Mouse (Mus musculus) brown adipose tissue, adult 24 weeks (tissue): Measurements from ENCODE around the gene Abat. TPM values are rescaled to one million over a fixed set of nuclear protein-coding genes. Genes with fewer than 3 reads are reported as not detected.

ENCODE experiments used
- H3K27ac ChIP-seq: fragments of 200-500 bp; replicated peaks from 2 replicates; pipeline ENCODE4 v1.5.1; 2012; ENCODE audit warnings: low read depth, mild to moderate bottlenecking, low read length
- H3K4me1 ChIP-seq: fragments of 200-500 bp; 2 replicates; pipeline ENCODE4 v1.6.1; 2012; ENCODE audit warnings: low read length, mixed read lengths; ENCODE audit not compliant: control insufficient read depth, insufficient read depth, insufficient read length
- H3K4me3 ChIP-seq: fragments of 200-500 bp; 2 replicates; pipeline ENCODE4 v1.5.1; 2012; ENCODE audit warnings: low read depth, mild to moderate bottlenecking, low read length, moderate library complexity; ENCODE audit not compliant: insufficient read depth
- polyA plus RNA-seq: library from polyadenylated mRNA; stranded (reverse); fragments of >200 nt; gene quantifications from 2 replicates; pipeline ENCODE4 v1.2.4, GENCODE M21; 2012; ENCODE audit not compliant: missing spikeins, insufficient read depth, insufficient read length

The Abat gene
- polyA plus RNA-seq, 1 experiment = 1.7 TPM

GRCm38 (mm10) chr16:8656256-8656655 lies 143.0 kb downstream of the Abat start:
- no peak overlapping the region for H3K4me3 ChIP-seq
- no peak overlapping the region for H3K27ac ChIP-seq
- peaks cover 9% of the 10 kb centered on the region for H3K4me1 ChIP-seq

- peaks cover 19% of the 10 kb centered on the region for H3K4me1 ChIP-seq
Measured at GRCm38 (mm10) chr16:8658349-8658748, 145.1 kb downstream of the Abat start.

GRCm38 (mm10) chr16:8658764-8659163 lies 145.5 kb downstream of the Abat start:
- Histone ChIP-seq H3K27ac (peak overlapping the region; percentile 95), H3K4me1 (peaks cover 23% of the 10 kb centered on the region), H3K4me3 (no peak overlapping the region)

More at GRCm38 (mm10) chr16:8658349-8658748, 145.1 kb downstream of the Abat start:
- peak overlapping the region; percentile 95 for H3K27ac ChIP-seq
- H3K4me3 ChIP-seq = no peak overlapping the region

- Histone ChIP-seq H3K27ac (peak overlapping the region; percentile 55), H3K4me1 (peaks cover 63% of the 10 kb centered on the region), H3K4me3 (no peak overlapping the region)
Measured at GRCm38 (mm10) chr16:8663022-8663421, 149.8 kb downstream of the Abat start.

- Histone ChIP-seq H3K4me1 (peaks cover 66% of the 10 kb centered on the region), H3K4me3 (no peak overlapping the region), H3K27ac (peak overlapping the region; percentile 80)
Measured at GRCm38 (mm10) chr16:8663606-8664539, 150.6 kb downstream of the Abat start.

- Histone ChIP-seq H3K4me1 (peaks cover 74% of the 10 kb centered on the region), H3K4me3 (no peak overlapping the region), H3K27ac (peak overlapping the region; percentile 80)
Measured at GRCm38 (mm10) chr16:8665367-8665766, 152.1 kb downstream of the Abat start.

- H3K4me1 ChIP-seq = peaks cover 71% of the 10 kb centered on the region
- no peak overlapping the region for H3K4me3 ChIP-seq
- H3K27ac ChIP-seq = peak overlapping the region; percentile 80
Measured at GRCm38 (mm10) chr16:8666452-8666851, 153.2 kb downstream of the Abat start.

- peaks cover 71% of the 10 kb centered on the region for H3K4me1 ChIP-seq
- no peak overlapping the region for H3K4me3 ChIP-seq
- H3K27ac ChIP-seq = peak overlapping the region; percentile 80
Measured at GRCm38 (mm10) chr16:8667261-8667660, 154.0 kb downstream of the Abat start.

GRCm38 (mm10) chr16:8667814-8668213 lies 154.6 kb downstream of the Abat start:
- H3K27ac ChIP-seq = peak overlapping the region; percentile 80
- H3K4me3 ChIP-seq = no peak overlapping the region

GRCm38 (mm10) chr16:8668386-8668785 lies 155.2 kb downstream of the Abat start:
- Histone ChIP-seq H3K4me3 (no peak overlapping the region), H3K4me1 (peaks cover 62% of the 10 kb centered on the region), H3K27ac (no peak overlapping the region)

More at GRCm38 (mm10) chr16:8667814-8668213, 154.6 kb downstream of the Abat start:
- H3K4me1 ChIP-seq = peaks cover 68% of the 10 kb centered on the region

GRCm38 (mm10) chr16:8669432-8669831 lies 156.2 kb downstream of the Abat start:
- Histone ChIP-seq H3K4me3 (peak overlapping the region; percentile 13; the same call in 1 of the 2 replicates), H3K4me1 (peaks cover 52% of the 10 kb centered on the region), H3K27ac (peak overlapping the region; percentile 38; the same call in 1 of the 2 replicates)

GRCm38 (mm10) chr16:8670041-8671035 lies 157.1 kb downstream of the Abat start:
- Histone ChIP-seq H3K4me1 (peaks cover 43% of the 10 kb centered on the region), H3K27ac (peak overlapping the region; percentile 90), H3K4me3 (peak overlapping the region; percentile 70)
